Mouse (Mus musculus): Measurements from ENCODE around the gene Tmem231.
A peak's percentile ranks its signal among the peaks of the same experiment; 100 is the strongest.
"Not testable (repeated sequence)": the region's sequence is repeated elsewhere in the genome, so short reads cannot be mapped to it uniquely, and the experiment has no call there.

The Tmem231 gene

DNA sequence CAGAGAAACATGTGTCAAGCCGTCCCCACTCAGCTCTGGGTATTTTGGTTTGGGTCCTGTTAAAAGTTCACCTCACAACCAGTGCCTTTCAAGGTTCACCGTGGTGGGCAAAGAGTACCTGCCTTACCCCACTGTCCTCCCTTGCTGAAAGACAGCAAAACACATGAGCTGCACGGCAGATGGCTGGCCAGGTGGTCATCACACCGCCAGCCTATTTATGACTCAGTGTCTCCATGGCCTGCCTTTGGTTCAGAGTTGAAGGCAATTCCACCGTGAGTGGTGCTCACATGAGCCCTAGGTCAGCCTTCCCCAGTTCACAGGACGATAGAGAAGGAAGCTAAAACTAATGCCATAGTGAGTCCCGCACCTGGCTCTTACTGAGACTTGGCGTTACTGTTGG lies 14.3 kb upstream of the Tmem231 start:
- no peak for DNase-seq (ENCODE audit: low read depth)

- DNase-seq (ENCODE audit: low read depth) = no peak
These were observed 13.5 kb upstream of the Tmem231 start for GRCm38 (mm10) chr8:111947144-111947543.

DNA sequence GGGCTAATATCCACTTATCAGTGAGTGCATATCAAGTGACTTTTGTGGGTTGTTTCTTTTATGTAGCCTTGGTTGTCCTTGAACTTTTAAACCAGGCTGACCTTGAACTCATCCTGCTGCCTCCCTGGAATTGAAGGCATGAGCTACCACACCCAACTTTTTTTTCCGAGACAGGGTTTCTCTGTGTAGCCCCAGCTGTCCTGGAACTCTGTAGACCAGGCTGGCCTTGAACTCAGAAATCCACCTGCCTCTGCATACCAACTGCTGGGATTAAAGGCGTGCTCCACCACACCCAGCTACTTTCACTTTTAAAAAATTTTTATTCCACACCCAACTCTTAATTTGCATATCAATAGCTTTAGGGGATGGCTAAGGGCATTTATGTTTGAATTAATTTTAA lies 9.9 kb upstream of the Tmem231 start:
- DNase-seq (ENCODE audit: low read depth) = no peak

DNA sequence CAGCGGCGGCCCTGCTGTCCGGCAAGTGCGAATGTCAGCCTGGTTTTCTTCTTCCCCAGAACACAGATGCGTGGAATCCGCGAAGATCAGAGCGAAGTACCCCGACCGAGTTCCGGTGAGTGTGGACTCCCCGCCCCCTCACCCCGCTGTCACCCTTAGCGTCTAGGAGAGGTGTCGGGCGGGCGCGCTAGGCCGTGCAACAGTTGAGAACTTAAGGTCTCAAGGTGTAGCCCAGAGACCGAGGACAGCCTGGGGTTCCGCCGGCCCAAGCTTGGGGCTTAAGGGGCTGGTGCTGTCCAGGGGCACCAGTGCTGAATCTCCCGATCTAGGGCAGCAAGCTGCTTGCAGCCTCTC lies 7.4 kb upstream of the Tmem231 start:
- peak; percentile 60 for DNase-seq (ENCODE audit: low read depth)

- DNase-seq (ENCODE audit: low read depth) = peak; percentile 91
These were observed 6.8 kb upstream of the Tmem231 start, which contains the start of gene Gabarapl2 for GRCm38 (mm10) chr8:111940171-111941100. TSS of gene Gabarapl2 (plus strand) at chr8:111940703.

- DNase-seq (ENCODE audit: low read depth) = no peak
These were observed 5.9 kb upstream of the Tmem231 start for GRCm38 (mm10) chr8:111939516-111940142.

DNA sequence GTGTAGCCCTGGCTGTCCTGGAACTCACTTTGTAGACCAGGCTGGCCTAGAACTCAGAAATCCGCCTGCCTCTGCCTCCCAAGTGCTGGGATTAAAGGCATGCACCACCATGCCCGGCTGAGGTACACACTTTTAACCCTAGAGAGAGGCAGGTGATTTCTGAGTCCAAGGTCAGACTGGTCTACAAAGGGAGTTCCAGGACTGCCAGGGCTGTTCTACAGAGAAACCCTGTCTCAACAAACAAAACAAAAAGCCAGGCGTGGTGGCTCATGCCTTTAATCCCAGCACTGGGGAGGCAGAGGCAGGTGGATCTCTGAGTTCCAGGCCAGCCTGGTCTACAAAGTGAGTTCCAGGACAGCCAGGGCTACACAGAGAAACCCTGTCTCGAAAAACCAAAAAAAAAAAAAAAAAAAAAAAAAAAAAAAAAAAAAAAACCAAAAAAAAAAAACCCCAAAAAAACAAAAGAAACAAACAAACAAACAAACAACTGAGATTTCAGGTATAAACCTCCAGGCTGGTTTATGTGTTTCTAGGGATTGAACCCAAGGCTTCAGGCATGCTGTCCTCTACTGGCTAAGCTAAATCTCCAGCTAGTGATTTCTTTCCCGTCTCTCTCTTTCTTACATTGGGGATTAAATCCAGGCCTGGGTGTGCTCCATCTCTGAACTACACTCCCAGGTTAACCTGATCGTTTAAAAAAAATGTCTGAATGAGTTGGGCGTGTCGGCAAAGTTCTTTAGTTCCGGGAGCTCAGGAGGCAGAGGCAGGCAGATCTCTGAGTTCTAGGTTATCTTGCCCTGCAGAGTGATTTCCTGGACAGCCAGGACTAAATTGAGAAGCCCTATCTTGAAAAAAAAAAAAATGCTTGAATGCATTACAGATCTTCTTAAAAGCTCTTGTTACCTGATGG lies 4.7 kb upstream of the Tmem231 start:
- DNase-seq (ENCODE audit: low read depth) = not testable (repeated sequence)

GRCm38 (mm10) chr8:111937184-111937583 lies 3.5 kb upstream of the Tmem231 start:
- no peak for DNase-seq (ENCODE audit: low read depth)

- no peak for DNase-seq (ENCODE audit: low read depth)
These were observed 520 bp upstream of the Tmem231 start for GRCm38 (mm10) chr8:111934201-111934600.

- DNase-seq (ENCODE audit: low read depth) = no peak
These were observed 923 bp downstream of the Tmem231 start for GRCm38 (mm10) chr8:111932580-111933336.

DNA sequence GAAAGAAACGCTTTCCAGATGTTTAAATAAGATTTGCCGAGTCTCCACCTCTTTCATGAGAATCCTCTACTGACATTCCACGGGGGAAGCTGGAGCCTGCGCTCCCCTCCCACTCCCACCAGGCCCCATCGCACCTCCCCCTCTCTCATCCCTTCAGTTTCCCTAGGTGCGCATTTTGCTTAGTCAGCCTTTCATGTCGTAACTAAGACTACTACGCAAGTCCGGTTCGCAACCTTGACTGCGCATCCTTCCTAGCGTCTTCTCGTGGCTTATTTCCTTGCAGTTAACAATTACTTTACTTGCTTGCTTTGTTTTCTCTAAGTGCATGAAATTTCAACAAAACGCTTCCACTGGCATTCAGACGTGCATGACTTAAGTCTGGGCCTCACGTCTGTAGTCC lies 2.0 kb downstream of the Tmem231 start:
- no peak for DNase-seq (ENCODE audit: low read depth)

DNA sequence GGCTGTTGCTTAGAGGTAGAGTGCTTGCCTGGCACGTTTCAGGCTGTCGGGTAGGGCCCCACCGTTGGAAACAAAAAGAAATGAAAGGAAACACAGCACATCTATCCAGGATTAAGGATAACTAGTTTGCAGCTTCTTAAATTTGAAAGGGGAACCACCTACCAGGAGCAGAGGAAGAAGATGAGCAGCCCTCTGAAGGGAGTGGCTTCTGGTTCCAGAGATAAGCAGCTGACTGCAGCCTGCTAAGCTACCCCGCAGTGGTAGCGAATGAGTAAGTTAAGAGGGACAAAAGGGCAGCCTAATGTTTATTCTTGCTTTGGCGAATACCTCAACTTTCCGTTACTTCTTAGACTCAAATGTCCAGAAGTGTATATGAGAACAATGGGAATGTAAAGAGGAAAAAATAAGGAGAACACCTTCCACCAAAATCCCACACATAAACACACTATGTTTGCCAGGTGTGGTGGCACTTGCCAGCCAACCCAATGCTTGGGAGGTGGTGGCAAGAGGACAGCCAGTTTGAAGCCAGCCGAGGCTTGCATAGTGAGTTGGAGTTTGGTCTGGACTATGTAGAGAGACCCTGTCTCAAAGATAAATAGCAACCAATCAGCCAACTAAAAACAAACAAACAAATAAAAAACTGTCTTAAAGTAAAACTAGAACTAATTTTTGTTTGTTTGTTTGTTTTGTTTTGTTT lies 3.9 kb downstream of the Tmem231 start:
- DNase-seq (ENCODE audit: low read depth) = no peak

- no peak for DNase-seq (ENCODE audit: low read depth)
These were observed 8.7 kb downstream of the Tmem231 start for GRCm38 (mm10) chr8:111924976-111925375.

DNA sequence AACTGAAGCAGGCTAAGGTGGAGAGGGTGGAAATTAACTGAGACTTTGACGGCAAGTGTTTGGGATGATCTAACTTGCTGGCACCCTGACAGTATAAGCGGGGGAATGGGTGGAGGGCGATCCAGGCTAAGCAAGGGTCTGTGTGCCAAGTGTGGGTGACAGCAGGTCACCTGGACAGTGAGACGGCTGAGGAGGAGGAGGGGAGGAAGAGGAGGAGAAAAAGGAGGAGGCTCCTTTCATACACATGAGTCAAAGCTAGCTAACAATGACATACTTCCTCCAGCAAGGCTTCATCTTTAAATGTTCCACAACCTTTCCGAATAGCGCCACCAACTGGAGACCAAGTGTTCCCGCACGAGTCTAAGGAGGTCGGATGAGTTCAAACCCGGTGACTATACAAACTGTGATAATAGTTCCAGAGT lies 10.3 kb downstream of the Tmem231 start:
- DNase-seq (ENCODE audit: low read depth) = peak; percentile 71

- DNase-seq (ENCODE audit: low read depth) = no peak
These were observed 12.7 kb downstream of the Tmem231 start for GRCm38 (mm10) chr8:111920971-111921370.

GRCm38 (mm10) chr8:111919663-111920062 lies 14.0 kb downstream of the Tmem231 start:
- no peak for DNase-seq (ENCODE audit: low read depth)

GRCm38 (mm10) chr8:111912860-111913432 lies 20.7 kb downstream of the Tmem231 start:
- no peak for DNase-seq (ENCODE audit: low read depth)

DNA sequence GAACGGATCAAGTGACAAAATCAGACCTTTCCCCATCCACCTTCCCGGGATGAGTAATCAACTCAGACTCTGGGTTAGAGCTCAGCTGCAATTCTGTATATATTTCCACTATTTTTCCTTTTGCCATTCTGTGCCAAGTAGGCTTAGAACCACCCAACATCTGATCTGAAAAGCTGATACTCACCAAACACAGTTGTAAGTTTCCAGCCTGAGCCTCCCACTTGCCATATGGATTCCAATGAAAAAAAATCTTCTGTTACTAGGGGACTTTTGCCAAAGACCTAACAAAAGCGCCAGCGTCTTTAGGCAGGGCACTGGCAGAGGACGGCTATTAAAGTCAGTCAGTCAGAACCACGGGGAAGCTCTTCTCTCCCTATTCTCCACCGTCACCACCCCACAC lies 22.1 kb downstream of the Tmem231 start:
- DNase-seq (ENCODE audit: low read depth) = no peak

DNA sequence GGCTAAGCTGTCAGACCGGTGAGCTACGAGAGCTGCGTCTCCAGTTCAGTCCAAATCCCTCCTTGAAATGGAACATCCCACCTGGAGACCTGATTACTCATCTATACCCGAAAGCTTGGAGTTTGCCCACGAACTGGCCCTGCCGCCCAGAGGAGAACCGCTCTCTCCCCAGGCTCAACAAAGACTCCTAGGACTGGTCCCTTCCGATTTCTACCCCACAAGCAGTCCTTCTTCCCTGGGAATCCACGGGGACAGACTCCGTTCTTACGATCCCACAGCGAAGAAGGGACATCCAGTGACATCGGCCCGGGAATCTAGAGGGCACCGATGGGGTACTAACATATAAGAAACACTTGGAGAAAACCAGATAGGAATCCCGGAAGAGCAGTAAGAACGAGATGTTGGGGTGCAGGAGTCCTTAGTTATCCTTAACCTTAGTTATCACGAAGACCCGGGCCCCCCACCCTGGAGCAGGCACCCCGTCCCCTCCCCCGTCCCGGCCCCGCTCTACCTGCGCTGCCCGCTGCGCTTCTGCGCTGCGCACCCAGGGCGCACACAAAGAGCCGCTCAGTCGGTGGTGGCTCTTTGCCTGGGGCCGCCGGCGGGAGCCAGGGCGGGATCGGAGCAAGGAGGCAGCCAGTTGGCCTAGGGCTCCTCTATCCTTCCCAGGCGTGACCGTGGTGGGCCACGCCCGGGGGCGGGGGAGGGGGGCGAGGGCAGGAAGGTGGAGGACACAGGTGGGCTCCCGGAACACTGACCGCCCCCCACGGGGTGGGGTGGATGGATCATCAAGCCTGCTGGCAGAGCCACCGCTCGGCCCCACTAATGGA lies 23.8 kb downstream of the Tmem231 start, which contains the start of gene Chst5:
Chst5 (minus strand) TSS at position 827 of the 830 bp plus-strand sequence.
- DNase-seq (ENCODE audit: low read depth) = no peak

Measured in naive thymus-derived CD4-positive, alpha-beta T cell, adult 2 months (primary cell).